Mouse (Mus musculus) lung, embryonic 15.5 days (tissue): ENCODE results near the gene Plb1. TPM values are rescaled to one million over a fixed set of nuclear protein-coding genes. Genes with fewer than 3 reads are reported as not detected.

Experiments used
- ATAC-seq: fragments of 200-750 bp; cut with Nextera tagmentation; 2 replicates; pipeline ENCODE4 v1.8.0; 2017; ENCODE audit warnings: moderate number of reproducible peaks, borderline replicate concordance; ENCODE audit not compliant: low FRiP score, low TSS enrichment; ENCODE audit errors: extremely low read depth
- H3K27ac ChIP-seq: fragments of 300-500 bp; sonication (generic); 2 replicates; pipeline ENCODE4 v1.5.1; 2015; ENCODE audit warnings: moderate library complexity, mild to moderate bottlenecking, inconsistent platforms
- H3K27me3 ChIP-seq: fragments of 300-500 bp; sonication (generic); 2 replicates; pipeline ENCODE4 v1.6.1; 2015; ENCODE audit warnings: inconsistent platforms
- H3K36me3 ChIP-seq: fragments of 300-500 bp; sonication (generic); 2 replicates; pipeline ENCODE4 v1.6.1; 2015; ENCODE audit warnings: inconsistent platforms
- H3K4me1 ChIP-seq: fragments of 300-500 bp; sonication (generic); 2 replicates; pipeline ENCODE4 v1.6.1; 2015; ENCODE audit warnings: inconsistent platforms
- H3K4me2 ChIP-seq: fragments of 300-500 bp; sonication (generic); 2 replicates; pipeline ENCODE4 v1.6.1; 2015; ENCODE audit warnings: inconsistent platforms, mild to moderate bottlenecking, moderate library complexity
- H3K4me3 ChIP-seq: fragments of 300-500 bp; sonication (generic); 2 replicates; pipeline ENCODE4 v1.5.1; 2015; ENCODE audit warnings: mild to moderate bottlenecking, inconsistent platforms
- H3K9ac ChIP-seq: fragments of 300-500 bp; sonication (generic); 2 replicates; pipeline ENCODE4 v1.6.1; 2015; ENCODE audit warnings: inconsistent platforms
- H3K9me3 ChIP-seq: fragments of 300-500 bp; sonication (generic); 2 replicates; pipeline ENCODE4 v1.6.1; 2016; ENCODE audit warnings: inconsistent platforms
- WGBS: fragments of 180-500 bp; shearing (Covaris S2); methylation state at CpG from one replicate; pipeline ENCODE4 v1.1.7; 2015; 5-methylcytosine and 5-hydroxymethylcytosine counted together
- polyA plus RNA-seq: library from polyadenylated mRNA; unstranded; fragments of >200 nt; fragmentation: Nextera tagmentation; extraction: Ambion mirVana; gene quantifications from 2 replicates; pipeline ENCODE4 v1.2.1, GENCODE M21; 2015

Gene Plb1
- polyA plus RNA-seq, 1 experiment from 2014 or later: 16.3 TPM

DNA sequence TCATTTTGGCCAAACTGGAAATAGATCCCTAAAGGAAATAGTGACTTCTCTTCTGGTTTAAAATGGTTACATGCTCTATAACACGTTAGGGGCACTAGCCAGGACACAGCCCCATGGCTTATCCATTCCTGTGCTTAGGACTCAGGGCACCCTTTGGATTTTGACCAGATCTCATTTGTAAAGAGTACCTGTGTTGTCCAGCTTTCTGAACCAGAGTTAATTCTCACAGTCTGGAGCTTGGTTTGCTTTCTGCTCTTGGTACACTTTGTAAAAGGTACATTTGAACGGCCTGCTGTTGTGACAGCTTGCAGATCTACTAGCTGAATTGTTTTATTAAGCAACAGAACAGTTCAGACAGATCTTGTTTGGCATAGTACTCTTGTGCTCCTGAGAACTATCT, 25.8 kb upstream of the Plb1 start:
- no peak overlapping the region for H3K4me2 ChIP-seq
- H3K9ac ChIP-seq: no peak overlapping the region
- WGBS: 69% methylated on average over 2 of the region's 2 CpGs
- H3K36me3 ChIP-seq: no peaks in the 10 kb centered on the region
- no peak overlapping the region for H3K4me3 ChIP-seq
- no peaks in the 10 kb centered on the region for H3K9me3 ChIP-seq
- no peaks in the 10 kb centered on the region for H3K27me3 ChIP-seq
- no peak overlapping the region for H3K27ac ChIP-seq
- no peak for ATAC-seq
- no peaks in the 10 kb centered on the region for H3K4me1 ChIP-seq

DNA sequence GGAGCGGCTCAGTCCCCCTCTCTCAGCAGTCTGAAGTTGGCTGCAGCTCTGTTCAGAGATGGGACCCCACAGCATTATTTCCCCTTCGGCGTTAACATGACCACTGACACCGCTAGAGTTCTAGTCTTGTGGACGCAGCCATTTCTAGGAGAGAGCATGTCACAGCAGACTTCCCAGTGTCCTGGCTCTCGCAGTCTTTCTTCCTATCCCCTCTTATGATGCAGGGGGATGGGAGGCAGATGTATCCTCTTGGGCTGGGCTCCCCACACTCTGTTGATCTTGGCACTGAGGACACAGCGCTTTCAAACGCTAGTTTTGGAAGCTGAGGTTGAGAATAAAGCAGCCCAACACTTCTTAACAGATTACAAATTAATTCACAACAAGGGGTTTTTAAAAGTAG, 24.0 kb upstream of the Plb1 start:
- WGBS: 68% methylated on average over 8 of the region's 8 CpGs
- ATAC-seq: no peak

DNA sequence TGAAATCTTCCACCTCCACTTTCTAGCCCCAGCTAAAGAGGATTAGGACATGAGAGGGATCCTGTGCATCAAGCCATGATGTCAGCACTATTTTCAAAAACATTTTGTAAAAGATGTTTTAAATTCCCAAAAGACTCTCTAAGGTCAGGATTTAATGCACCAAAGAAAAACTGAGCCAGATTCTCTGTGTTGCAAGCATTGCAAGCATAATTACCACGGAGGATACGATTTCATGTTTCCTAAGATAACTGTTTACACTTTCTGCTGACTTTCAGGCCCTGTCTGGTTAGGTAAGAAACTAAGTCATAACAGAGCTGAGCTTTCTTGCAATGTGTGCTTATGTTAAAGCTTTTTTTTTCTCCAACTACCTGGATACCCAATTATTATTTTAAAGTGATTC, 21.5 kb upstream of the Plb1 start:
- Histone ChIP-seq H3K27ac (no peak overlapping the region), H3K36me3 (no peaks in the 10 kb centered on the region), H3K4me2 (no peak overlapping the region), H3K9me3 (no peaks in the 10 kb centered on the region), H3K4me1 (no peaks in the 10 kb centered on the region), H3K4me3 (no peak overlapping the region), H3K9ac (no peak overlapping the region), H3K27me3 (no peaks in the 10 kb centered on the region)
- no peak for ATAC-seq
- WGBS: 46% methylated on average over 2 of the region's 2 CpGs

More for the DNA sequence above, 24.0 kb upstream of the Plb1 start:
- Histone ChIP-seq H3K4me1 (no peaks in the 10 kb centered on the region), H3K36me3 (no peaks in the 10 kb centered on the region), H3K4me3 (no peak overlapping the region), H3K9ac (no peak overlapping the region), H3K4me2 (no peak overlapping the region), H3K27ac (no peak overlapping the region), H3K27me3 (no peaks in the 10 kb centered on the region), H3K9me3 (no peaks in the 10 kb centered on the region)

DNA sequence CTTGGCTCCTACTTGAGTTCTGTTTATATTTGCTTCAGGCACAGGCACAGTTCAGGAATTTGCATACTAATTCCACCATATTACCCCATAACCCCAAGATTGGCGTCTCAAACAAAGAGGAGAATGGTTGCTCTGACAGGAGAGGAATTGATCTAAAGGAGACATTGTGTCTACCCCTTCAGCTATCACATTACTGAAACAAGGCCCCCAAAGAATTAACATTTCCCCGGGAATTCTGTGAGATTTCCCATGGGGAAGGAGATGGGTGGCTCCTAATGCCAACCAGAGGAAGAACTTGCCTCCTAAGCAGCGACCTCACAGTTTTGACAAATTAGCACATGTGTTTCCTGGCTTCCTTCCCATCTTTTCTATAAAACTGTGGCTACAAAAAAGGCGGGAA, 18.8 kb upstream of the Plb1 start:
- no peak overlapping the region for H3K9ac ChIP-seq
- no peak overlapping the region for H3K4me3 ChIP-seq
- no peaks in the 10 kb centered on the region for H3K27me3 ChIP-seq
- H3K4me2 ChIP-seq: no peak overlapping the region
- 55% methylated on average over 4 of the region's 4 CpGs for WGBS
- H3K9me3 ChIP-seq: no peaks in the 10 kb centered on the region
- no peaks in the 10 kb centered on the region for H3K4me1 ChIP-seq
- H3K36me3 ChIP-seq: no peaks in the 10 kb centered on the region
- no peak for ATAC-seq
- no peak overlapping the region for H3K27ac ChIP-seq

DNA sequence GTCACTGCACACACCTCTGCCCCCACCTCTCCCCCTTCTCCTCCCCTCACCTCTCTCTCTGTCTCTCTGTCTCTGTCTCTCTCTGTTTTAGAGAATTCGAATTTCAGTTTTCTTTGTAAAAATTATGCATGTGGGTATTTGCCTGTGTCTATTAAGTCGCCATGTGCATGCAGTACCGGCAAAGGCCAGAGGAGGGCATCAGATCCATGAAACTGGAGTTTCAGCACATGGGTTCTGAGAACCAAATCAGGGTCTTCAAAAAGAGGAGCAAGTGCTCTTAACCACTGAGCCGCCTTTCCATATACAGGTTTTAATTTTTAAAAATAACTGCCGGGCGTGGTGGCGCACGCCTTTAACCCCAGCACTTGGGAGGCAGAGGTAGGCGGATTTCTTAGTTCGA, 17.0 kb upstream of the Plb1 start:
- no peaks in the 10 kb centered on the region for H3K27me3 ChIP-seq

DNA sequence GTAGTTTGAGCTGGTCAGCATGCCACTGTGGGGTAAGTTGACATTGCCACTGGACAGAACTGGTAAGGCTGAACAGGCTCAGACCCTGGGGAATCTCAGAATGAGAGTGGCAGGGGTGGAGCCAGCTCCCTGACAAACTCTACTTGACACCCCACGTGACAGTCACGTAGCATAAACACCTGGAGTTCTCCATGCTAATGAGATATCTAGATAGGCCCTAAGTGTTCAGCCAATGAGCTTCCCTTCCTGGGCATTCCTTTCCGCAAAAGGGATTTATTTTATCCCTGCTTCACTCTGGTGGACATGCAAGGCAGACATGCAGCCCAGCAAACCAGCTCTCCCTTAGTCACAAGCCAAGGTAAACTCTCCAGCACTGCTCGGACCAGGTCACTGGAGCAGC, 16.0 kb upstream of the Plb1 start:
- Histone ChIP-seq H3K27me3 (no peaks in the 10 kb centered on the region), H3K9ac (no peak overlapping the region), H3K4me2 (no peak overlapping the region), H3K36me3 (no peaks in the 10 kb centered on the region), H3K9me3 (no peaks in the 10 kb centered on the region), H3K4me3 (no peak overlapping the region), H3K4me1 (no peaks in the 10 kb centered on the region), H3K27ac (no peak overlapping the region)
- 25% methylated on average over 4 of the region's 4 CpGs for WGBS
- ATAC-seq: no peak

More for the DNA sequence above, 17.0 kb upstream of the Plb1 start:
- no peak overlapping the region for H3K4me2 ChIP-seq
- WGBS: 75% methylated on average over 10 of the region's 10 CpGs
- H3K4me1 ChIP-seq: no peaks in the 10 kb centered on the region
- H3K36me3 ChIP-seq: no peaks in the 10 kb centered on the region
- ATAC-seq: no peak
- no peaks in the 10 kb centered on the region for H3K9me3 ChIP-seq
- no peak overlapping the region for H3K27ac ChIP-seq
- no peak overlapping the region for H3K9ac ChIP-seq
- no peak overlapping the region for H3K4me3 ChIP-seq

DNA sequence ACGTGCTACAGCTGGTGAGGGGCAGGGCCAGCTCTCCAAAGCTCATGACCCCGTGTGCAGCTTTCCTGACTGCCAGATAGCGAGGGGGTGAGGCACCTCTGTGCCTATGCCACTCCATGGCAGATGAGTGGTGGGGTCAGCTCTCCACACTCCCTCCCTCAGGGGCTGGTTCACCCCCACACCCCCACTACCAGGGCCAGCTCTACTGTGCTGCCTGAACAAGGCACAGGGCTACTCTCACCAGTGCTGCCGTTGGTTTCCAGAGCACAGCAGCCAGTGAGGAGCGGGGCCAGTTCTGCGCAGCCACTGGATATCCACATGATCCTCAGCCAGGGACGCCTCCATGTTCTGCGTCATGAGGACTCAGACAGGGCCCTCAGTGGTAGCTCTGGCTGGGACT, 15.0 kb upstream of the Plb1 start:
- H3K9ac ChIP-seq: no peak overlapping the region
- no peaks in the 10 kb centered on the region for H3K4me1 ChIP-seq
- WGBS: 76% methylated on average over 8 of the region's 8 CpGs
- H3K4me3 ChIP-seq: no peak overlapping the region
- H3K27ac ChIP-seq: no peak overlapping the region
- ATAC-seq: no peak; the same call in 1 of the 2 replicates
- no peaks in the 10 kb centered on the region for H3K36me3 ChIP-seq
- H3K9me3 ChIP-seq: no peaks in the 10 kb centered on the region
- no peaks in the 10 kb centered on the region for H3K27me3 ChIP-seq
- no peak overlapping the region for H3K4me2 ChIP-seq

DNA sequence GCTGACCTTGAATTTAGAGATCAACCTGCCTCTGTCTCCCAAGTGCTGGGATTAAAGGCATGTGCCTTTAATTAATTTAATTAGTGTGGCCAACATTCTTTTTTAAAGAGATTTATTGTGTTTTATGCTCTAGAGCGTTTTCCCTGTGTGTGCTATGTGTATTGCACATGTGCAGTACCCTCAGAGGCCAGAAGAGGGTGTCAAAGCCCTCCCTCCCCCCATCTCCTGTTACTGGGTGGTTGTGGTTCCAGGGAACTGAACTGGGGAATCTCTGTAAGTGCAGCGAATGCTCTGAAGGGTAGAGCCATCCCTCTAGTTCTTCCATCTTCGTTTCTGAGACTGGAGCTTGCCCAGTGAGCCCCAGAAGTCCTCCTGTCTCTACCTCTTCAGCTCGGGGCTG, 2.1 kb upstream of the Plb1 start:
- Histone ChIP-seq H3K4me3 (no peak overlapping the region), H3K36me3 (no peaks in the 10 kb centered on the region), H3K9me3 (no peaks in the 10 kb centered on the region), H3K9ac (no peak overlapping the region), H3K27me3 (no peaks in the 10 kb centered on the region), H3K27ac (no peak overlapping the region), H3K4me2 (no peak overlapping the region), H3K4me1 (no peaks in the 10 kb centered on the region)
- ATAC-seq: no peak
- 30% methylated on average over 4 of the region's 4 CpGs for WGBS

DNA sequence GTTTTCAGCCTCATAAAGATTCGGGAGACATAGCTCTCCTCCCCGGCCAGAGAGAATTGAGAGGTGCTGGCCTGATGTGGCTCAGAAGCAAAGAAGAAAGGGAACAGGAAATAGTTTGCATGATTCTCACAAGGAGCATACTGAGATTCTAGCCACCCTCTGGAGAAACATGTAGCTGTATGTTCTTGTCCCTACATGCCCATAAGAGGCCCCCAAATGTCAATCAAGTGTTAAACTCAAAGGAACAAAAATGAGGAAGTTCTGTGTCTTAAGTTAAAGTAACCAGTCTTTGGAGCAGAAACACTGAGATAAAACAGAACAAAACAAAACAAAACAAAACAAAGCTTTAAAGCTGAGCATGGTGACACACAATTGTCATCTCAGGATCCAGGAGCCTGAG, 6.8 kb downstream of the Plb1 start:
- H3K4me1 ChIP-seq: no peaks in the 10 kb centered on the region
- H3K36me3 ChIP-seq: no peaks in the 10 kb centered on the region
- H3K9ac ChIP-seq: no peak overlapping the region

DNA sequence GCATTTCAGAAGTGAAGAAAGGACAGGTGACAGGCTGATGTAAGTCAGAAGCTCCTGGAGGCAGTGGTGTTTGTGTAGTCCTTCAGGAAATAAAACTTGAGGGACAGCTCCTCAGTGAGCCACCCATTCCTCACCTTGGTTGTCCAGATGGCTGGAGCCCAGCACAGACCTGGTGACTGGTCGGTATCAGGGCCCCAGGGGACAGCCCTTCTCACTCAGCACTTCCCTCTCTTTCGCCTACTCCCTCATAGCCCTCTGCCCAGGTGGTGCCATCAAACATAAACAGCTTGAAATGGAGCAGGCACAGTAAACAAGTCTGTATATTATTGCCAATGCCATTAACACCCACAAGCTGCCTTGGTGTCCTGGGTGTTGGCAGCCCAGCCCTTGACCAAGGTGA, 8.2 kb downstream of the Plb1 start:
- WGBS: 42% methylated on average over 2 of the region's 2 CpGs
- ATAC-seq: no peak

More for the DNA sequence above, 6.8 kb downstream of the Plb1 start:
- ATAC-seq: no peak
- Histone ChIP-seq H3K27me3 (no peaks in the 10 kb centered on the region), H3K9me3 (no peaks in the 10 kb centered on the region), H3K4me2 (no peak overlapping the region), H3K4me3 (no peak overlapping the region), H3K27ac (no peak overlapping the region)
- WGBS: 83% methylated on average over 2 of the region's 2 CpGs

DNA sequence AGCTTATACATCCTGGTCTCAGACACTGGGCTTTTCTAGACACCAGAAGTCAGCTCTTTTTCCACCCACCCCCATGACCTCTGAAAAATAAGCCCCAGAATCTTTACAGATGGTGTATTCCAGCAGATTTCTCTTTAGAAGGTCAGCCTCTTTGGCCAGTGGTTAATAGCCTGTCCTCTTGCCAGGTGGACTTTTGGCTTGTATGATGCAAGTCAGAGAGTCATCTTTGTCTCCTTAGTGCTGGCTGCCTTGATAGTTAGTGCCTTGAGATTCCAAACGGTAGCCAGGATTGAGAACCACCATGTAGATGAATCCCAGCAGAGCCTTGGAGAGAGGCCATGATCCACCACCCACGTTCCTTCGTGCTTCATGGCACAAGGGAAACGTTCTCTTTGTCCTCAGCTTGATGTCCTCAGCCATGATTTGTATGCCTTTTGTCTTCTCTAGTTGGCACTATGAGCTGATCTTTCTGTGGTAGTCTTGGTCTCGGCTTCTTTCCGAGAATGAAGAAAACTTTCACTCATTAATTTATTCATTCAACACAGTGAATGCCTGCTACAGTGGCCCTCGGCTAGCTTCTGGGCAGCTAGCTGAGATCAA, 10.9 kb downstream of the Plb1 start:
- no peak overlapping the region for H3K4me2 ChIP-seq
- H3K9me3 ChIP-seq: no peaks in the 10 kb centered on the region
- 80% methylated on average over 7 of the region's 7 CpGs for WGBS
- H3K4me3 ChIP-seq: no peak overlapping the region
- H3K27me3 ChIP-seq: no peaks in the 10 kb centered on the region
- H3K27ac ChIP-seq: no peak overlapping the region
- no peak for ATAC-seq
- H3K9ac ChIP-seq: no peak overlapping the region
- no peaks in the 10 kb centered on the region for H3K36me3 ChIP-seq
- no peaks in the 10 kb centered on the region for H3K4me1 ChIP-seq

More for the DNA sequence above, 8.2 kb downstream of the Plb1 start:
- Histone ChIP-seq H3K4me1 (no peaks in the 10 kb centered on the region), H3K36me3 (no peaks in the 10 kb centered on the region), H3K9me3 (no peaks in the 10 kb centered on the region), H3K27ac (no peak overlapping the region), H3K4me2 (no peak overlapping the region), H3K27me3 (no peaks in the 10 kb centered on the region), H3K4me3 (no peak overlapping the region), H3K9ac (no peak overlapping the region)

DNA sequence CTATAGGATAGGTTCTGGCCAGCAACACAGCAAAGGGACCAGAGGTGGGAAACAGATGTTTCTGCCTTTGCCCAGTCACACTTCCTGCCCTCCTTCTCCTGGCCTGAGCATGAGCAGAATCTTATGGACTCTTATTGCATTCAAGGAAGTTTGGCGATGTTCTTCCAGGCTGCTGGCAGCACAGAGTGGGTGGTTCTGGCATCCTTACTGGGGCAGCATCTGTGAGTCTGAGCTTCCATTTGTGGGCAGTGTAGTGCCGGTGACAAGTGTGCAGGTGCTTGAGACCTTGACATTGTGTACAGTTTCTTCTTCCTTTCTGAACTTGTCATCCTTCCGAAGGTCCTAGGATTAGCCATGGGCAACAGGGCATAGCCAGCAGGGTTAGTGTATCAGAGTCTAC, 12.9 kb downstream of the Plb1 start:
- Histone ChIP-seq H3K4me3 (no peak overlapping the region), H3K27me3 (no peaks in the 10 kb centered on the region), H3K4me2 (no peak overlapping the region), H3K9ac (no peak overlapping the region), H3K36me3 (no peaks in the 10 kb centered on the region), H3K4me1 (no peaks in the 10 kb centered on the region), H3K27ac (no peak overlapping the region), H3K9me3 (no peaks in the 10 kb centered on the region)
- no peak for ATAC-seq
- 80% methylated on average over 3 of the region's 3 CpGs for WGBS

DNA sequence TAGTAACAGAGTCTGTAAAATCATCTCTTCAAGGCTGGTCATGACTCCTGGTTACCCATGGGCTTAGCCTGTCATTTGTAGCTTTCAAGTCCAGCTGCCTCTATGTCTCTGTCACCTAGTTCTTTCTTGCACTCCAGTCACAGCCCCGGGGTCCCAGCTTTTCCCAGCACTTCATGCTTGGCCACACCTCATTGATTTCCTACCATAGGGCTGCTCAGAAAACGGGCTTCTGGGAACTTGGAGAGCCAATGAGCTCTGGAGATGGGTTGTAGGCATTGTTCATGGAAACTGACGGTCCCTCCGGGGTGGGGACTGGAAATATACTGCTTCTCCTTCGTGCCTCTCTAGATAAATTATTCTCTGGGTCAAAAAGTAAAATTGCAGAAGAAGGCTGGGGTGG, 28.2 kb downstream of the Plb1 start:
- no peak overlapping the region for H3K9ac ChIP-seq
- no peaks in the 10 kb centered on the region for H3K36me3 ChIP-seq
- H3K9me3 ChIP-seq: no peaks in the 10 kb centered on the region
- H3K4me2 ChIP-seq: no peak overlapping the region
- no peak for ATAC-seq
- H3K4me3 ChIP-seq: no peak overlapping the region
- 44% methylated on average over 5 of the region's 5 CpGs for WGBS
- no peak overlapping the region for H3K27ac ChIP-seq
- H3K4me1 ChIP-seq: no peaks in the 10 kb centered on the region
- H3K27me3 ChIP-seq: no peaks in the 10 kb centered on the region
